In the genomic region with DNA sequence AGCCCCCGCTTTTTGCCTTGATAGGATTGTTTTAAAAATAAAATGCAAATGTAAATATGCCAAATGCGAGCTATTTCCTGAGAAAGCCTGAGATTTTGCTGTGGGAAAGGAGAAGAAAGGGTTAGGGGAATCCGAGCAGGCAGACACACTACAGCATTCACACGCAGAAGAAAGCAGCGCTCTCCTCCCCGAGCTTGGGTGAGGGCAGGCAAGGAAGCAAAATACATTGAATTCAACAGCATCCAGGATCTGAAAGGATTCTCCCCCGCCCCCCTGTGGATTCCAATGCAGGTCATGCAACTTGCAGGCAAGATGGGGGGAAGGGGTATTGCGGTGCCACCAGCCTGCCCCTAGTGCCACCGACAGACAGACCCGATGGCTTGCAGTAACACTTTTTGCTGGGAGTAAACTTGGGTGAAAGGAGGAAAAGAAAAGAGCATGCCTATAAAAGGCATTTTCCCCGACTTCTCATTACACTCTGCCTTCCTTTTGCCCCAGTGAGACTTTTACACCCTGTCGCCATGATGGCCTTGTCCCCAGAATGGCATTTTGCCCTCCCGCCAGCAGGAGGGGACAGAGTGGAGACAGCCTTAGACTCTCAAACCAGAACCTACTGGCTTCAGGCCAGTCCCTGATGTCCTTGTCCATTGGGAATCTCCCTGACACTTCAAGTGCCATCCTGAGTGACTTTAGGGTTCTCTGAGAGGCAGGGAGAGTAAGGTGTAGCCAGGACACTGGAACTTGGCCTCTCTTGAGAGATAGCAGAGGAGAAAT, we compare ENCODE assay signal across 8 mouse cellular contexts.
DNase-seq lines count a peak whose midpoint lies in the region; ATAC-seq lines count a peak whose summit lies in the region.

No protein-coding gene starts in this region.

- 3% methylated on average over 13 of the region's 13 CpGs for WGBS in midbrain, embryonic 11.5 days

- H3K4me2 ChIP-seq in midbrain, embryonic 11.5 days, result peak overlapping the region; percentile 84

- intact Hi-C loops in left cerebral cortex, postnatal 14 days (cut with DNase I), result loop anchor here (5.0 to 10.0 kb wide), 4 partner anchors 188 to 1447 kb away; partner anchors contain the start of gene Aen

- no peak overlapping the region for H3K9ac ChIP-seq in midbrain, embryonic 11.5 days (ENCODE audit: low read length)

- no peak overlapping the region for H3K27ac ChIP-seq in midbrain, embryonic 11.5 days (ENCODE audit: low read depth, low read length)

- ATAC-seq in midbrain, embryonic 11.5 days (ENCODE audit: low FRiP score), result no peak

- 0 out of 2 replicates have a peak, but pooled peaks cover 5% of the 10 kb centered on the region for H3K4me1 ChIP-seq in midbrain, embryonic 11.5 days (ENCODE audit: control insufficient read depth, insufficient read depth, low read length)

- peaks cover 25% of the 10 kb centered on the region for H3K27me3 ChIP-seq in midbrain, embryonic 11.5 days (ENCODE audit: control insufficient read depth, insufficient read depth, low read length)

- H3K4me3 ChIP-seq in midbrain, embryonic 11.5 days (ENCODE audit: low read depth, low read length), result peak overlapping the region; percentile 53; the same call in 1 of the 2 replicates

- H3K36me3 ChIP-seq in midbrain, embryonic 11.5 days (ENCODE audit: control insufficient read depth, insufficient read depth, low read length), result no peaks in the 10 kb centered on the region

- no peaks in the 10 kb centered on the region for H3K9me3 ChIP-seq in midbrain, embryonic 11.5 days (ENCODE audit: control insufficient read depth, low read length)

- DNase-seq in left cerebral cortex, postnatal 14 days (ENCODE audit: low spot score in 2 of 2), result peak; percentile 49 to 60
- DNase-seq in left cerebral cortex, adult 9 months (ENCODE audit: low spot score in 2 of 2), result no peak
- peak; percentile 73 for DNase-seq in ZHBTc4 (ENCODE audit: low read depth, low spot score)
- DNase-seq in cerebellum, postnatal 14 days, result peak; percentile 83 to 89
- DNase-seq in heart, postnatal 4 days, result peak; percentile 52
- DNase-seq in midbrain, embryonic 11.5 days (ENCODE audit: low spot score, missing footprints), result peak; percentile 90
- DNase-seq in Muller cell, postnatal 12 days (ENCODE audit: inconsistent ontology term), result no peak
- no peak for DNase-seq in natural killer cell, adult 2 months (ENCODE audit: low spot score in 2 of 2)

Comparison
In these comparisons a context has a peak if more than half of its experiments do, and no peak if none do; other contexts are left out.
1. DNase-seq: peak in left cerebral cortex, postnatal 14 days (2 of 2), ZHBTc4 (single experiment), cerebellum, postnatal 14 days (2 of 2), heart, postnatal 4 days (single experiment) and midbrain, embryonic 11.5 days (single experiment); none in left cerebral cortex, adult 9 months (0 of 2), Muller cell, postnatal 12 days (single experiment) and natural killer cell, adult 2 months (0 of 2).